Mouse (Mus musculus) cortical plate, adult 2 months (tissue): ENCODE measurements at regions not wholly inside any gene's neighbourhood (a gene's known extent, or its start where the extent isn't known, plus 50 kb on each side); places are given as distances from the start of the nearest gene placed in this dataset.
"Not testable (repeated sequence)": the region's sequence is repeated elsewhere in the genome, so short reads cannot be mapped to it uniquely, and the experiment has no call there.

Experiments used
- CTCF ChIP-seq: fragments of 200-500 bp; IDR thresholded peaks from 2 replicates; pipeline ENCODE4 v1.5.1; 2011; ENCODE audit warnings: mild to moderate bottlenecking, control low read depth, low read length; ENCODE audit not compliant: insufficient read depth; ENCODE audit errors: extremely low read depth
- POLR2A ChIP-seq: fragments of 200-500 bp; IDR thresholded peaks from 2 replicates; pipeline ENCODE4 v1.6.1; 2011; ENCODE audit warnings: mild to moderate bottlenecking, low read length, control low read depth; ENCODE audit not compliant: insufficient read depth; ENCODE audit errors: extremely low read depth

DNA sequence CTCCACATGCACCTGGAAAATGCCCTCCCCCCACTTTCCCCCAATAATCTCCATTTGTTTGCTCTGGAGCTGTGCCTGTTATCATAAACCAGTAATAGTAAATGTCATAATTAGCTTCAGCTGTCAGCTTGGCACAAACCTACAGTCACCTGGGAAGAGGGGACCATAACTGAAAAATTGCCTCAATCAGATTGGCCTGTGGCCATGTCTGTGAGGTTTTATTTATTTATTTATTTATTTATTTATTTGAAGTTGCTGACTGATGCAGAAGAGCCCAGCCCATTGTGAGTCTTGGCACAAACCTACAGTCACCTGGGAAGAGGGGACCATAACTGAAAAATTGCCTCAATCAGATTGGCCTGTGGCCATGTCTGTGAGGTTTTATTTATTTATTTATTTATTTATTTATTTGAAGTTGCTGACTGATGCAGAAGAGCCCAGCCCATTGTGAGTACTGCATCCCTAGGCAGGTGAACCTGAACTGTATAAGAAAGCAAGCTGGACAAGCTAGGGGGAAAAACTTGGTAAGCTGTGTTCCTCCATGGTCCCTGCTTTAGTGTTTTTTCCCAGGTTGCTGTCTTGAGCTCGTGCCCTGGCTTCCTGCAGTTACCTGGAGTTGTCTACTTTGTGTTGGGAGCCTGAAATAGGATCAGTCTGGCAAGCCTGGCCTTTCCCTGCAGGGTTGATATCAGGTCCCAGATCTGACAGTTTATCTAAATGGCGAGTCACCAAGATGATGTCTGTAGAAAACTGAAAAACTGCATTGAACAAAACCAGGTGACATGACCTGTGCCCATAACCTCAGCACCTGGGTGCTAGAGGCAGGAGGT, 120.3 kb upstream of the Cobl start:
- not testable (repeated sequence) for TF ChIP-seq POLR2A, CTCF
